Mouse (Mus musculus) bone marrow macrophage, adult 2 months (primary cell): ENCODE measurements around the gene E2f6.

Experiments used
- CTCF ChIP-seq: IDR thresholded peaks from 2 replicates; pipeline ENCODE4 v1.5.1; 2012; ENCODE audit warnings: low read depth, mild to moderate bottlenecking, low read length, moderate library complexity
- POLR2A ChIP-seq: IDR thresholded peaks from 2 replicates; pipeline ENCODE4 v1.6.1; 2012; ENCODE audit warnings: mild to moderate bottlenecking, low read depth, low read length, borderline replicate concordance

DNA sequence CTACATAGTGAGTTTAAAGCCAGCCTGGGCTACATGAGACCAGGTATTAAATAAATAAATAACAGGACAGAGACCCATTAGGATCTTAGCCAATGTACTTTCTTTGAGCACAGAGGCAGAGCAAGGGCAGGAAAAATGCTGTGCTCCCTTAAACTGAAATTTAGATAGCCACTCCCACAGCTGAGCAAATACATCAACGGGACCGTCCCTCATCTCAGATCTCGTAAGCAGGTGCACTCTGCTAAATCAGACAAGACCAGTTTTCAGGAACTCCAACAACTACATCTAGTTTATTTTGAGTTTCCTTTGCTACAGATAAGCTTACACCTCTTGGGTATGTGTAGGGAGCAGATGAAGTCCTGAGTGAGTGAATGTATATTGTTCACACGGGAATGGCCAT is 47.3 kb downstream of the E2f6 start:
- no peak for TF ChIP-seq CTCF
- TF ChIP-seq POLR2A, result no peak
